Mouse (Mus musculus): Measurements from ENCODE around the gene Rbms3. TPM values are rescaled to one million over a fixed set of nuclear protein-coding genes. Genes with fewer than 3 reads are reported as not detected.

Rbms3 gene
- polyA plus RNA-seq, 1 experiment from 2014 or later: 41.2 TPM

- Histone ChIP-seq H3K4me3 (ENCODE audit: low read depth, low read length) (peak overlapping the region; percentile 75), H3K27ac (ENCODE audit: low read depth, low read length) (peak overlapping the region; percentile 57; the same call in 1 of the 2 replicates), H3K36me3 (ENCODE audit: control insufficient read depth, insufficient read depth, low read length) (no peaks in the 10 kb centered on the region), H3K9me3 (replicated peaks; ENCODE audit: control insufficient read depth, low read length) (no peaks in the 10 kb centered on the region), H3K4me1 (ENCODE audit: control insufficient read depth, insufficient read depth, low read length) (peaks cover 28% of the 10 kb centered on the region), H3K4me2 (peak overlapping the region; percentile 78), H3K9ac (ENCODE audit: low read depth, low read length) (peak overlapping the region; percentile 89), H3K27me3 (ENCODE audit: control insufficient read depth, insufficient read depth, low read length) (no peaks in the 10 kb centered on the region)
- 14% methylated on average over 2 of the region's 2 CpGs for WGBS (ENCODE audit: insufficient replicate concordance)
- no peak for ATAC-seq (replicated peaks; ENCODE audit: insufficient number of reproducible peaks, low FRiP score, low TSS enrichment)
Observed at GRCm38 (mm10) chr9:117250831-117251165, 378.9 kb downstream of the Rbms3 start.

- Histone ChIP-seq H3K36me3 (ENCODE audit: control insufficient read depth, insufficient read depth, low read length) (no peaks in the 10 kb centered on the region), H3K9ac (ENCODE audit: low read depth, low read length) (peak overlapping the region; percentile 89), H3K4me1 (ENCODE audit: control insufficient read depth, insufficient read depth, low read length) (peaks cover 28% of the 10 kb centered on the region), H3K27ac (ENCODE audit: low read depth, low read length) (peak overlapping the region; percentile 57), H3K4me3 (ENCODE audit: low read depth, low read length) (peak overlapping the region; percentile 75), H3K4me2 (peak overlapping the region; percentile 78), H3K9me3 (replicated peaks; ENCODE audit: control insufficient read depth, low read length) (no peaks in the 10 kb centered on the region), H3K27me3 (ENCODE audit: control insufficient read depth, insufficient read depth, low read length) (no peaks in the 10 kb centered on the region)
- 31% methylated on average over 13 of the region's 13 CpGs for WGBS (ENCODE audit: insufficient replicate concordance)
- ATAC-seq (replicated peaks; ENCODE audit: insufficient number of reproducible peaks, low FRiP score, low TSS enrichment): no peak
Observed at GRCm38 (mm10) chr9:117250036-117250830, 379.5 kb downstream of the Rbms3 start.

GRCm38 (mm10) chr9:117247311-117247980 lies 382.3 kb downstream of the Rbms3 start:
- H3K36me3 ChIP-seq (ENCODE audit: control insufficient read depth, insufficient read depth, low read length): no peaks in the 10 kb centered on the region
- no peaks in the 10 kb centered on the region for H3K27me3 ChIP-seq (ENCODE audit: control insufficient read depth, insufficient read depth, low read length)
- peak overlapping the region; percentile 70 for H3K27ac ChIP-seq (ENCODE audit: low read depth, low read length)
- H3K9ac ChIP-seq (ENCODE audit: low read depth, low read length): no peak overlapping the region
- H3K4me1 ChIP-seq (ENCODE audit: control insufficient read depth, insufficient read depth, low read length): peaks cover 23% of the 10 kb centered on the region
- ATAC-seq (replicated peaks; ENCODE audit: insufficient number of reproducible peaks, low FRiP score, low TSS enrichment): no peak
- 18% methylated on average over 5 of the region's 5 CpGs for WGBS (ENCODE audit: insufficient replicate concordance)
- H3K4me3 ChIP-seq (ENCODE audit: low read depth, low read length): no peak overlapping the region
- peak overlapping the region; percentile 54 for H3K4me2 ChIP-seq
- H3K9me3 ChIP-seq (replicated peaks; ENCODE audit: control insufficient read depth, low read length): no peaks in the 10 kb centered on the region

GRCm38 (mm10) chr9:117246173-117246572 lies 383.5 kb downstream of the Rbms3 start:
- WGBS (ENCODE audit: insufficient replicate concordance): 77% methylated on average over 12 of the region's 12 CpGs
- Histone ChIP-seq H3K4me3 (ENCODE audit: low read depth, low read length) (no peak overlapping the region), H3K4me2 (no peak overlapping the region), H3K9ac (ENCODE audit: low read depth, low read length) (no peak overlapping the region), H3K4me1 (ENCODE audit: control insufficient read depth, insufficient read depth, low read length) (peaks cover 23% of the 10 kb centered on the region), H3K9me3 (replicated peaks; ENCODE audit: control insufficient read depth, low read length) (no peaks in the 10 kb centered on the region), H3K27ac (ENCODE audit: low read depth, low read length) (no peak overlapping the region), H3K36me3 (ENCODE audit: control insufficient read depth, insufficient read depth, low read length) (peaks cover 3% of the 10 kb centered on the region; the same call in 1 of the 2 replicates), H3K27me3 (ENCODE audit: control insufficient read depth, insufficient read depth, low read length) (no peaks in the 10 kb centered on the region)
- ATAC-seq (replicated peaks; ENCODE audit: insufficient number of reproducible peaks, low FRiP score, low TSS enrichment): no peak

GRCm38 (mm10) chr9:117243365-117243764 lies 386.3 kb downstream of the Rbms3 start:
- H3K9me3 ChIP-seq (replicated peaks; ENCODE audit: control insufficient read depth, low read length): no peaks in the 10 kb centered on the region
- peaks cover 3% of the 10 kb centered on the region for H3K36me3 ChIP-seq (ENCODE audit: control insufficient read depth, insufficient read depth, low read length)
- peaks cover 13% of the 10 kb centered on the region for H3K4me1 ChIP-seq (ENCODE audit: control insufficient read depth, insufficient read depth, low read length)
- H3K4me3 ChIP-seq (ENCODE audit: low read depth, low read length): no peak overlapping the region
- no peaks in the 10 kb centered on the region for H3K27me3 ChIP-seq (ENCODE audit: control insufficient read depth, insufficient read depth, low read length)
- WGBS (ENCODE audit: insufficient replicate concordance): 89% methylated on average over 7 of the region's 7 CpGs
- no peak overlapping the region for H3K27ac ChIP-seq (ENCODE audit: low read depth, low read length)
- H3K9ac ChIP-seq (ENCODE audit: low read depth, low read length): no peak overlapping the region
- ATAC-seq (replicated peaks; ENCODE audit: insufficient number of reproducible peaks, low FRiP score, low TSS enrichment): no peak
- no peak overlapping the region for H3K4me2 ChIP-seq

GRCm38 (mm10) chr9:117234726-117235075 lies 395.0 kb downstream of the Rbms3 start:
- ATAC-seq (replicated peaks; ENCODE audit: insufficient number of reproducible peaks, low FRiP score, low TSS enrichment): no peak
- peaks cover 2% of the 10 kb centered on the region; the same call in 1 of the 2 replicates for H3K4me1 ChIP-seq (ENCODE audit: control insufficient read depth, insufficient read depth, low read length)
- H3K36me3 ChIP-seq (ENCODE audit: control insufficient read depth, insufficient read depth, low read length): no peaks in the 10 kb centered on the region
- no peak overlapping the region for H3K4me3 ChIP-seq (ENCODE audit: low read depth, low read length)
- no peaks in the 10 kb centered on the region for H3K27me3 ChIP-seq (ENCODE audit: control insufficient read depth, insufficient read depth, low read length)
- H3K27ac ChIP-seq (ENCODE audit: low read depth, low read length): no peak overlapping the region
- no peaks in the 10 kb centered on the region for H3K9me3 ChIP-seq (replicated peaks; ENCODE audit: control insufficient read depth, low read length)
- no peak overlapping the region for H3K4me2 ChIP-seq
- 82% methylated on average over 6 of the region's 6 CpGs for WGBS (ENCODE audit: insufficient replicate concordance)
- no peak overlapping the region for H3K9ac ChIP-seq (ENCODE audit: low read depth, low read length)

- Histone ChIP-seq H3K4me3 (ENCODE audit: low read depth, low read length) (no peak overlapping the region), H3K9me3 (replicated peaks; ENCODE audit: control insufficient read depth, low read length) (no peaks in the 10 kb centered on the region), H3K27ac (ENCODE audit: low read depth, low read length) (no peak overlapping the region), H3K36me3 (ENCODE audit: control insufficient read depth, insufficient read depth, low read length) (no peaks in the 10 kb centered on the region), H3K4me2 (no peak overlapping the region), H3K27me3 (ENCODE audit: control insufficient read depth, insufficient read depth, low read length) (no peaks in the 10 kb centered on the region), H3K9ac (ENCODE audit: low read depth, low read length) (no peak overlapping the region), H3K4me1 (ENCODE audit: control insufficient read depth, insufficient read depth, low read length) (peaks cover 2% of the 10 kb centered on the region; the same call in 1 of the 2 replicates)
- 84% methylated on average over 5 of the region's 5 CpGs for WGBS (ENCODE audit: insufficient replicate concordance)
- no peak for ATAC-seq (replicated peaks; ENCODE audit: insufficient number of reproducible peaks, low FRiP score, low TSS enrichment)
Observed at GRCm38 (mm10) chr9:117234065-117234725, 395.5 kb downstream of the Rbms3 start.

GRCm38 (mm10) chr9:117222741-117223140 lies 407.0 kb downstream of the Rbms3 start:
- 69% methylated on average over 8 of the region's 8 CpGs for WGBS (ENCODE audit: insufficient replicate concordance)
- no peak overlapping the region; the same call in 1 of the 2 replicates for H3K27ac ChIP-seq (ENCODE audit: low read depth, low read length)
- no peak overlapping the region for H3K4me2 ChIP-seq
- H3K9me3 ChIP-seq (replicated peaks; ENCODE audit: control insufficient read depth, low read length): no peaks in the 10 kb centered on the region
- H3K27me3 ChIP-seq (ENCODE audit: control insufficient read depth, insufficient read depth, low read length): no peaks in the 10 kb centered on the region
- H3K9ac ChIP-seq (ENCODE audit: low read depth, low read length): no peak overlapping the region
- peaks cover 1% of the 10 kb centered on the region for H3K4me1 ChIP-seq (ENCODE audit: control insufficient read depth, insufficient read depth, low read length)
- no peak overlapping the region for H3K4me3 ChIP-seq (ENCODE audit: low read depth, low read length)
- H3K36me3 ChIP-seq (ENCODE audit: control insufficient read depth, insufficient read depth, low read length): no peaks in the 10 kb centered on the region
- no peak for ATAC-seq (replicated peaks; ENCODE audit: insufficient number of reproducible peaks, low FRiP score, low TSS enrichment)

All from heart, embryonic 11.5 days (tissue).